23 mouse cellular contexts compared by ENCODE assay signal in genomic region chr2:28723912-28724311, GRCm38 (mm10). TPM values are rescaled to one million over a fixed set of nuclear protein-coding genes. Genes with fewer than 3 reads are reported as not detected.
DNase-seq lines count a peak whose midpoint lies in the region; ATAC-seq lines count a peak whose summit lies in the region.
"Had no signal": no experiment of that assay in that cellular context is flagged by ENCODE, and none has a peak within 500 bp of the region (broad histone marks: within the 10 kb centered on the region; RNA-seq: fewer than 3 reads in every experiment).

No protein-coding gene starts in this region.

- no peak overlapping the region for H3K9ac ChIP-seq in midbrain, embryonic 14.5 days (replicated peaks; ENCODE audit: low read length)
- no peak overlapping the region for H3K9ac ChIP-seq in midbrain, embryonic 16.5 days (ENCODE audit: low read depth, low read length)
- H3K9ac ChIP-seq: forebrain, embryonic 13.5 days; hindbrain, embryonic 12.5 days; liver, embryonic 14.5 days had no signal

- WGBS in midbrain, embryonic 14.5 days, result 66% methylated on average over 9 of the region's 9 CpGs
- 58% methylated on average over 9 of the region's 9 CpGs for WGBS in midbrain, embryonic 16.5 days

- H3K27me3 ChIP-seq in midbrain, embryonic 14.5 days (ENCODE audit: control insufficient read depth, insufficient read depth, low read length), result peaks cover 3% of the 10 kb centered on the region; the same call in 1 of the 2 replicates
- no peaks in the 10 kb centered on the region for H3K27me3 ChIP-seq in midbrain, embryonic 16.5 days (ENCODE audit: control insufficient read depth, insufficient read depth, low read depth, low read length)
- H3K27me3 ChIP-seq: hindbrain, embryonic 12.5 days had no signal

- no peaks in the 10 kb centered on the region for H3K9me3 ChIP-seq in midbrain, embryonic 14.5 days (ENCODE audit: control insufficient read depth, low read length)
- H3K9me3 ChIP-seq in midbrain, embryonic 16.5 days (replicated peaks; ENCODE audit: control insufficient read depth, low read length, poor library complexity, severe bottlenecking), result no peaks in the 10 kb centered on the region
- H3K9me3 ChIP-seq: forebrain, embryonic 13.5 days; hindbrain, embryonic 12.5 days; midbrain, embryonic 10.5 days had no signal

- peak; percentile 21 for DNase-seq in kidney, postnatal 10 days
- DNase-seq in kidney, postnatal 14 days, result no peak
- peak; percentile 31 for DNase-seq in midbrain, embryonic 14.5 days
- DNase-seq in lung, postnatal 10 days, result peak; percentile 52
- DNase-seq in MN1 (ENCODE audit: low spot score), result no peak
- no peak for DNase-seq in T-cell, adult 2 months (ENCODE audit: low spot score)
- DNase-seq: adrenal gland, postnatal 36 days; cerebellum, adult 2 months; cerebellum, postnatal 14 days; gastrocnemius, postnatal 10 days; heart, postnatal 14 days; kidney, adult 8-10 months; liver; right cerebral cortex, adult 18-20 months; spleen, adult 18-20 months; thymus, postnatal 25 days had no signal

- H3K27ac ChIP-seq in midbrain, embryonic 14.5 days (replicated peaks; ENCODE audit: low read depth, low read length), result no peak overlapping the region
- no peak overlapping the region for H3K27ac ChIP-seq in midbrain, embryonic 16.5 days (ENCODE audit: low read length)
- H3K27ac ChIP-seq: forebrain, embryonic 13.5 days; hindbrain, embryonic 12.5 days; kidney, postnatal 0 days; liver, embryonic 14.5 days; midbrain, embryonic 10.5 days had no signal

- peaks cover 16% of the 10 kb centered on the region for H3K4me1 ChIP-seq in midbrain, embryonic 14.5 days (ENCODE audit: control insufficient read depth, insufficient read depth, low read length)
- peaks cover 11% of the 10 kb centered on the region for H3K4me1 ChIP-seq in midbrain, embryonic 16.5 days (ENCODE audit: control insufficient read depth, insufficient read depth, low read length)

- no peak for ATAC-seq in midbrain, embryonic 14.5 days (ENCODE audit: low FRiP score, low TSS enrichment)
- ATAC-seq in midbrain, embryonic 16.5 days, result no peak
- ATAC-seq: forebrain, embryonic 13.5 days; intestine, embryonic 16.5 days had no signal

- no peak overlapping the region for H3K4me3 ChIP-seq in midbrain, embryonic 14.5 days (replicated peaks; ENCODE audit: low read depth, low read length)
- no peak overlapping the region for H3K4me3 ChIP-seq in midbrain, embryonic 16.5 days (ENCODE audit: low read depth, low read length)
- H3K4me3 ChIP-seq: forebrain, embryonic 13.5 days; hindbrain, embryonic 12.5 days; midbrain, embryonic 10.5 days had no signal

- no peaks in the 10 kb centered on the region for H3K36me3 ChIP-seq in midbrain, embryonic 14.5 days (ENCODE audit: control insufficient read depth, insufficient read depth, low read length)
- no peaks in the 10 kb centered on the region for H3K36me3 ChIP-seq in midbrain, embryonic 16.5 days (ENCODE audit: control insufficient read depth, insufficient read depth, low read length)
- H3K36me3 ChIP-seq: hindbrain, embryonic 12.5 days; midbrain, embryonic 10.5 days had no signal

- H3K4me2 ChIP-seq in midbrain, embryonic 14.5 days (ENCODE audit: low read length), result no peak overlapping the region
- H3K4me2 ChIP-seq in midbrain, embryonic 16.5 days (ENCODE audit: low read length), result no peak overlapping the region
- H3K4me2 ChIP-seq: forebrain, embryonic 13.5 days; hindbrain, embryonic 12.5 days had no signal

RNA-seq across cellular contexts. Expression of gene Ak8, which starts 23.9 kb away (rescaled TPM):
- polyA plus RNA-seq in midbrain, embryonic 14.5 days (2014; fragmentation: Nextera tagmentation; extraction: Ambion mirVana), result 3.0 and 4.3 TPM in 2 replicates
- 3.4 and 4.5 TPM in 2 replicates for polyA plus RNA-seq in midbrain, embryonic 16.5 days (2015; fragmentation: Nextera tagmentation; extraction: Ambion mirVana)

RNA-seq across cellular contexts. Expression of gene Spaca9, which starts 24.4 kb away (rescaled TPM):
- 1.1 and 1.6 TPM in 2 replicates for polyA plus RNA-seq in midbrain, embryonic 14.5 days (2014; fragmentation: Nextera tagmentation; extraction: Ambion mirVana)
- polyA plus RNA-seq in midbrain, embryonic 16.5 days (2015; fragmentation: Nextera tagmentation; extraction: Ambion mirVana), result 1.8 and 2.8 TPM in 2 replicates

Comparison
In these comparisons a context has a peak if more than half of its experiments do, and no peak if none do; other contexts are left out.
1. DNase-seq: peak in kidney, postnatal 10 days (single experiment), midbrain, embryonic 14.5 days (single experiment) and lung, postnatal 10 days (single experiment); none in kidney, postnatal 14 days (single experiment), MN1 (single experiment) and T-cell, adult 2 months (single experiment).